In the genomic region with DNA sequence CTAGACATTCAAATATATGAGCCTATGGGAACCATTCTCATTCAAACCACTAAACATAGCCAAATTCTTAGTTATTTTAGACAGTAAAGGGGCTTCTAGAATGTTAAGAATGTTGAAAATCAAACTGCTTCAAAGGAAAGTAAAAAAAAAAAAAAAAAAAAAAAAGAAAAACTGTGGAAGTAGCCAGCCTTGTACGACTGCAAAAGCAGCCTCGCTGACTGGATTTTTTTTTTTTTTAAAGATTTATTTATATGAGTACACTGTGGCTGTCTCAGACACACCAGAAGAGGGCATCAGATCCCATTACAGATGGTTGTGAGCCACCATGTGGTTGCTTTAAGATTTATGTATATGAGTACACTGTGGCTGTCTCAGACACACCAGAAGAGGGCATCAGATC, we compare ENCODE assay signal across 19 mouse cellular contexts.
"Had no signal": no experiment of that assay in that cellular context is flagged by ENCODE, and none has a peak within 500 bp of the region (broad histone marks: within the 10 kb centered on the region; RNA-seq: fewer than 3 reads in every experiment).

No protein-coding gene starts in this region.

- H3K9ac ChIP-seq: kidney, embryonic 15.5 days; liver, embryonic 13.5 days; midbrain, embryonic 13.5 days; neural tube, embryonic 12.5 days; neural tube, embryonic 15.5 days had no signal

- H3K36me3 ChIP-seq: kidney, embryonic 15.5 days had no signal

- H3K4me3 ChIP-seq: kidney, embryonic 15.5 days; liver, embryonic 13.5 days; megakaryocyte, embryonic 14.5 days; midbrain, embryonic 10.5 days; midbrain, embryonic 13.5 days; neural tube, embryonic 12.5 days; neural tube, embryonic 15.5 days had no signal

- H3K9me3 ChIP-seq: kidney, embryonic 15.5 days; liver, embryonic 13.5 days; megakaryocyte, embryonic 14.5 days; midbrain, embryonic 10.5 days; midbrain, embryonic 13.5 days; neural tube, embryonic 12.5 days; neural tube, embryonic 15.5 days had no signal

- H3K27ac ChIP-seq: kidney, embryonic 15.5 days; liver, embryonic 13.5 days; midbrain, embryonic 10.5 days; midbrain, embryonic 13.5 days; neural tube, embryonic 12.5 days; neural tube, embryonic 15.5 days had no signal

- H3K27me3 ChIP-seq: kidney, embryonic 15.5 days; liver, embryonic 13.5 days; megakaryocyte, embryonic 14.5 days; midbrain, embryonic 13.5 days; neural tube, embryonic 12.5 days; neural tube, embryonic 15.5 days had no signal

- ATAC-seq: lung, postnatal 0 days; midbrain, embryonic 13.5 days had no signal

- H3K4me2 ChIP-seq: kidney, embryonic 15.5 days; liver, embryonic 13.5 days; midbrain, embryonic 13.5 days; neural tube, embryonic 12.5 days; neural tube, embryonic 15.5 days had no signal

- H3K4me1 ChIP-seq: kidney, embryonic 15.5 days; midbrain, embryonic 10.5 days; midbrain, embryonic 13.5 days; neural tube, embryonic 12.5 days; neural tube, embryonic 15.5 days had no signal

- DNase-seq: kidney, adult 11 months; kidney, adult 8-10 months; kidney, postnatal 25 days; liver, embryonic 13.5 days; lung, adult 2 months; lung, postnatal 36 days; retina, postnatal 1 day; right cerebral cortex, postnatal 25 days; spleen, adult 18-20 months; thymus, adult 18-20 months; thymus, postnatal 14 days; thymus, postnatal 4 days had no signal
